Mouse (Mus musculus) forebrain, postnatal 0 days (tissue): ENCODE results near the gene Bcas1. TPM values are rescaled to one million over a fixed set of nuclear protein-coding genes. Genes with fewer than 3 reads are reported as not detected.

Experiments
- ATAC-seq: fragments of 200-750 bp; cut with Nextera tagmentation; 2 replicates; pipeline ENCODE4 v1.8.0; 2017; ENCODE audit warnings: mild to moderate bottlenecking, moderate library complexity
- DNase-seq: peaks from one replicate; pipeline ENCODE4 v3.0.0-alpha.2; 2015
- H3K27ac ChIP-seq: fragments of 300-500 bp; sonication (generic); 2 replicates; pipeline ENCODE4 v1.5.1; 2014; ENCODE audit warnings: low read depth, mild to moderate bottlenecking, antibody characterized with exemption, low read length, moderate library complexity, mixed read lengths
- H3K27me3 ChIP-seq: fragments of 300-500 bp; sonication (generic); 2 replicates; pipeline ENCODE4 v1.6.1; 2014; ENCODE audit warnings: mild to moderate bottlenecking, low read length, mixed read lengths; ENCODE audit not compliant: insufficient read depth
- H3K36me3 ChIP-seq: fragments of 300-500 bp; sonication (generic); 2 replicates; pipeline ENCODE4 v1.6.1; 2014; ENCODE audit warnings: mild to moderate bottlenecking, moderate library complexity; ENCODE audit not compliant: insufficient read depth
- H3K4me1 ChIP-seq: fragments of 300-500 bp; sonication (generic); 2 replicates; pipeline ENCODE4 v1.6.1; 2014; ENCODE audit warnings: antibody characterized with exemption; ENCODE audit not compliant: insufficient read depth
- H3K4me2 ChIP-seq: fragments of 300-500 bp; sonication (generic); 2 replicates; pipeline ENCODE4 v1.6.1; 2014; ENCODE audit warnings: low read depth, mild to moderate bottlenecking, moderate library complexity
- H3K4me3 ChIP-seq: fragments of 300-500 bp; sonication (generic); 2 replicates; pipeline ENCODE4 v1.5.1; 2014; ENCODE audit warnings: low read depth, low read length, mixed read lengths
- H3K9ac ChIP-seq: fragments of 300-500 bp; sonication (generic); 2 replicates; pipeline ENCODE4 v1.6.1; 2014; ENCODE audit warnings: mild to moderate bottlenecking
- H3K9me3 ChIP-seq: fragments of 300-500 bp; sonication (generic); 2 replicates; pipeline ENCODE4 v1.6.1; 2016; ENCODE audit warnings: low read length
- CTCF ChIP-seq: sonication (generic); IDR thresholded peaks from 2 replicates; pipeline ENCODE4 v1.5.1; 2016; ENCODE audit warnings: antibody characterized with exemption, control low read depth, low read depth
- WGBS: fragments of 180-500 bp; shearing (Covaris S2); extraction: QIAGEN DNeasy Blood & Tissue Kit; methylation state at CpG from one replicate; pipeline ENCODE4 v1.1.7; 2014; 5-methylcytosine and 5-hydroxymethylcytosine counted together
- polyA plus RNA-seq: library from polyadenylated mRNA; unstranded; fragments of >200 nt; fragmentation: Nextera tagmentation; extraction: Ambion mirVana; gene quantifications from 2 replicates; pipeline ENCODE4 v1.2.1, GENCODE M21; 2015
- total RNA-seq: library from RNA; depleted of rRNA; stranded (reverse); fragments of >200 nt; gene quantifications from 2 replicates; pipeline ENCODE4 v1.2.3, GENCODE M21; 2014

Gene Bcas1
- total and polyA plus RNA-seq, 2 experiments from 2014 or later = 4.2 to 5.2 TPM

DNA sequence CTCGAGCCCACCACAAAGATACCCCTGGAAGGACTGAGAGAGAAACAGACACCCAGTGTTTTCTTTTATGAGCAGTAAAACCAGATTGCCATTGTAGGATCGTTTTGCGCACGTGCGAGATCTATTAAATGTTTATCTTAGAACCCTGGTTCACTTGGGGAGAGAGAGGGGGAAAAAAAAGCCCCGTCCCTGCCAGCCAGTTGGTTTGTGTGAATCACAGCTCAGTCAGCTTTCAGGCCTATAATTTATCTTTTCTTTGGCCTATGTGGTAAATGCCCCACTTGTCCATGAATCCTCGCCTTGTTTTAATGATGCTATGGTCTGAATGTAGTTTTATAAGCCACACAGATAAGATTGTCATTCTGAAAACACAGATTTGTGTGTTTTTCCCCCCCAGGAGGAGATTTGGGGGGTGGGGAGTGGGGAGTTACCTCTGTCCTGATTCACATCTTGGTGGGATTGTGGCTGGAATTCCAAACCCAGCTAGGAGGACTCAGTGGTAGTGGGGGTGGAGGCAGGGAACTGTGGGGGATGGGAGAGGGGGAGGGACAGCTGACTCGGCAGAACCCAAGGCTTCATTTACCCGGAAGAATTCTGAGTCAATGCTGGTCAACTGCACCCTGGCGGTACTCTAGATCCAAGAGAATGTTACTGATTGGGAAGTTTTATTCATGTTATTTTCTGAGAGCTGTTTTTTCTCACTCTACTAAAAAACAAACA is 23.8 kb downstream of the Bcas1 start:
- 40% methylated on average over 10 of the region's 10 CpGs for WGBS
- Histone ChIP-seq H3K36me3 (no peaks in the 10 kb centered on the region), H3K9me3 (no peaks in the 10 kb centered on the region), H3K27ac (no peak overlapping the region), H3K4me3 (no peak overlapping the region), H3K4me1 (no peaks in the 10 kb centered on the region; the same call in 1 of the 2 replicates), H3K27me3 (no peaks in the 10 kb centered on the region), H3K9ac (no peak overlapping the region), H3K4me2 (no peak overlapping the region)
- DNase-seq (no peak), ATAC-seq (no peak)
- no peak for TF ChIP-seq CTCF

DNA sequence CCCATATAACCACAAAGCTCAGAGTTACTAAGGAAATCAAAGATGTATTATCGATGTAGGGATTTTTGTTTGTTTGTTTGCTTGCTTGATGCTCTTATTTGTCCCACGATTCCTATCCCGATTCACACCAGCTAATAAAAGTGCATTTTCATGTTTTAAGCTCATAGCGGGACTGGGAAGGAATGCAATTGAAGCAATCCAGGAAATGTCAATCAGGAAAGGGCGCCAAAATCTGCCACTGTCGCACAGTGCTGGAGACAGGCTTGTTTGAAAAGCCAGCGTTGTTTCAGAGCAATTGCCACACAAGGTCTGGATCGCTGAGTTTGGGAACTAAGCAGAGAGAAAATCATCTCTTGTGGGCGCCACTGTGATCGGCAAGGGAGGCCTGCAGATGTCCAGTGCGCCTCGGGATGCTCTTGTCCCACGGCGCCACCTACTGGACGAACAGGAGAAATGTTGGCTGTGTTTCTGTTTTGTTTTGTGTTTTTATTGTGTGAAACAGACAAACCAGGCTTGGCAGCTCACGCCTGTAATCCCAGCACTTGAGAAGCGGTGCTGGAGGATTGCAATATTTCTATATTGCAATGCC is 26.3 kb downstream of the Bcas1 start:
- peak overlapping the region; percentile 17; the same call in 1 of the 2 replicates for H3K4me3 ChIP-seq
- H3K36me3 ChIP-seq = no peaks in the 10 kb centered on the region
- ATAC-seq (peak; percentile 76; the same call in 1 of the 2 replicates), DNase-seq (peak; percentile 85)
- WGBS = under 1% methylated on average over 17 of the region's 17 CpGs
- no peak overlapping the region for H3K27ac ChIP-seq
- H3K9ac ChIP-seq = no peak overlapping the region
- H3K4me1 ChIP-seq = no peaks in the 10 kb centered on the region; the same call in 1 of the 2 replicates
- H3K4me2 ChIP-seq = peak overlapping the region; percentile 40
- no peaks in the 10 kb centered on the region for H3K9me3 ChIP-seq
- TF ChIP-seq CTCF = peak; percentile 93
- H3K27me3 ChIP-seq = no peaks in the 10 kb centered on the region

DNA sequence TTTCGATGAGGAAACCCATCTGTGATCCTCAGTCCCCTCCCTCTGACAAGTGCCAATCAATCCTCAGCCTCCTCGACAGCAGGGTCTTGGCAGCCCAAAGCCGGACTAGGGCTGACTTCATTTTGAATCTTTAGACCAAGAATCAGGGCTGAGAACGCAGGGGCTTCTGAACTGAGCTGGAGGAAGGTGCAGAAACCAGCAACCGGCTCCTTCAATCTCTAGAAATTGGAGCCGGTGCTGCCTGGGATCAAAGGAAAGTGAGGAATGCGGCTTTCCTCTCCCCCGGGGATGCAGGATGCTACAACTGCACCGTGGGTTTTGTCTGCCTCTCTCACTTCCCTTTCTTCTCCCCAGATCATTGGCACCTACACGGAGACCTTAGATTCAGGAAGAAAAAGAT is 27.0 kb downstream of the Bcas1 start:
- Histone ChIP-seq H3K27me3 (no peaks in the 10 kb centered on the region), H3K4me3 (no peak overlapping the region), H3K4me1 (no peaks in the 10 kb centered on the region; the same call in 1 of the 2 replicates), H3K36me3 (no peaks in the 10 kb centered on the region), H3K9ac (no peak overlapping the region), H3K9me3 (no peaks in the 10 kb centered on the region), H3K4me2 (peak overlapping the region; percentile 40), H3K27ac (no peak overlapping the region)
- DNase-seq = no peak
- WGBS = 6% methylated on average over 10 of the region's 10 CpGs
- no peak for ATAC-seq
- no peak for TF ChIP-seq CTCF

- Histone ChIP-seq H3K4me2 (no peak overlapping the region), H3K4me3 (no peak overlapping the region), H3K4me1 (no peaks in the 10 kb centered on the region), H3K27ac (no peak overlapping the region), H3K36me3 (no peaks in the 10 kb centered on the region), H3K9me3 (no peaks in the 10 kb centered on the region), H3K27me3 (no peaks in the 10 kb centered on the region), H3K9ac (no peak overlapping the region)
- ATAC-seq (no peak), DNase-seq (no peak)
- TF ChIP-seq CTCF = no peak
- WGBS = 91% methylated on average over 1 of the region's 1 CpGs
Observed at GRCm38 (mm10) chr2:170391994-170392393, 35.7 kb downstream of the Bcas1 start.

DNA sequence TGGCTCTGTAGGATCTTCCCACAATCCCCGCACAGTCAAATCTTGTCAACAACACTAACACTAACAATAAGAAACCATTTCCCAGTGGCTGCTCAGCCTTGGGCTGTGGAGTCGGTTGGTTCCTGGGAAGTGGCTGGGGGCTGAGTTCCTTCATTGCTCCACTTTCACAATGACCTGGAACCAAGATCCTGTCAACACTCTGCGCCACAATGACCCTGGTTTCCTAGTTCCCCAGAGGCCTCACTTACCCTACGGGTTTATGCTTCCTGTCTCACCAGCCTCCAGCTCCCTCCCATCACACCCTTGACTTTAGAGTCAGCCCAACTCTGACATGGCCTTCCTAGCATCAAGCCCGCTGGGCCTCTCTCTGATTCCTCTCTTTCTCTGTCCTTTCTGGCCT is 39.3 kb downstream of the Bcas1 start:
- no peak overlapping the region for H3K4me3 ChIP-seq
- no peaks in the 10 kb centered on the region for H3K4me1 ChIP-seq
- no peaks in the 10 kb centered on the region for H3K36me3 ChIP-seq
- no peak overlapping the region for H3K9ac ChIP-seq
- no peak for TF ChIP-seq CTCF
- H3K27ac ChIP-seq = no peak overlapping the region
- no peak overlapping the region for H3K4me2 ChIP-seq
- no peaks in the 10 kb centered on the region for H3K27me3 ChIP-seq
- ATAC-seq = no peak
- DNase-seq = no peak
- H3K9me3 ChIP-seq = no peaks in the 10 kb centered on the region
- WGBS = 83% methylated on average over 5 of the region's 5 CpGs

GRCm38 (mm10) chr2:170385556-170385955 is 42.1 kb downstream of the Bcas1 start:
- Histone ChIP-seq H3K4me3 (no peak overlapping the region), H3K4me2 (no peak overlapping the region), H3K27me3 (no peaks in the 10 kb centered on the region), H3K36me3 (no peaks in the 10 kb centered on the region), H3K9me3 (no peaks in the 10 kb centered on the region), H3K9ac (no peak overlapping the region), H3K27ac (no peak overlapping the region), H3K4me1 (no peaks in the 10 kb centered on the region)
- no peak for TF ChIP-seq CTCF
- no peak for ATAC-seq
- 91% methylated on average over 1 of the region's 1 CpGs for WGBS
- DNase-seq = no peak

- DNase-seq (no peak), ATAC-seq (no peak)
- no peak overlapping the region for H3K27ac ChIP-seq
Observed at GRCm38 (mm10) chr2:170384770-170385169, 42.9 kb downstream of the Bcas1 start.

More at GRCm38 (mm10) chr2:170384770-170385169, 42.9 kb downstream of the Bcas1 start:
- 56% methylated on average over 1 of the region's 1 CpGs for WGBS
- Histone ChIP-seq H3K36me3 (no peaks in the 10 kb centered on the region), H3K4me2 (no peak overlapping the region), H3K9me3 (no peaks in the 10 kb centered on the region), H3K27me3 (no peaks in the 10 kb centered on the region), H3K4me1 (no peaks in the 10 kb centered on the region), H3K4me3 (no peak overlapping the region), H3K9ac (no peak overlapping the region)
- TF ChIP-seq CTCF = no peak
